Mouse (Mus musculus): ENCODE data around the gene Znrf3. TPM values are rescaled to one million over a fixed set of nuclear protein-coding genes. Genes with fewer than 3 reads are reported as not detected.

Znrf3 gene
- total and polyA plus RNA-seq, 2 experiments from 2014 or later, result 7.8 to 12.5 TPM

DNA sequence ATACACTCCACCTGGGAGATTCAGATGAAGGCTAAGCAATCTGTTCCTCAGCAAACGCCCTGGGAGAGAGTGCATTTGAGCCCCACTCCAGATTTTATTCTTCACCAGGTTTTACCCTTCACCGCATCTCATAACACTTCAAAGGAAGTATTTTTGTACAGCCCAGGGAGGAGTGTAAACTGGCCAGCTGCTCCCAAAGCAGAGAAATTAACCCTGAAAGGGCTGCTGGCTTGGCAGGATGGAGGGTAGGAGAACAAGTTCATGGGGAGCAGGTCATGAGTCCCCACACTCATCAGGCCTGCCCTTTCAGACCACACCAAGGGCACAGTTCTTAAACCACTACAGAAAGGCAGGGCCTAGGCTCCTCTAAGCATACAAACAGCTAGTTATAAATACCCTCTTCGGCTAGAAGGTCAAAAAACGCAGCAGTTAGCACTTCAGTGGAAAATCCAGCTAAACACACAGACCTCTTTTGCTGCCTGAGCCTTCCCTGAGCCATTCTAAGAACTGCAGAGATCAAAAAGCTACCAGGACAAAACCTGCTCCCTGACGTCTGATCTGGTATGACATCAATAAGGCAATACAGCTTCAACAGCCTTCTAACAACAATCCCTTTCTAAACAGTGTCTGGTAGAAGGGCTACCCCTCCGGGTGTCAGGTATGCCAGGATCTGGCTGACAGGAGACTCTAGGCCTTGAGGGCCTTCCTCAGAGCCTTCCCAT, 28.9 kb downstream of the Znrf3 start:
- 7% methylated on average over 6 of the region's 6 CpGs for WGBS
- peak; percentile 67 for DNase-seq (ENCODE audit: low spot score)

DNA sequence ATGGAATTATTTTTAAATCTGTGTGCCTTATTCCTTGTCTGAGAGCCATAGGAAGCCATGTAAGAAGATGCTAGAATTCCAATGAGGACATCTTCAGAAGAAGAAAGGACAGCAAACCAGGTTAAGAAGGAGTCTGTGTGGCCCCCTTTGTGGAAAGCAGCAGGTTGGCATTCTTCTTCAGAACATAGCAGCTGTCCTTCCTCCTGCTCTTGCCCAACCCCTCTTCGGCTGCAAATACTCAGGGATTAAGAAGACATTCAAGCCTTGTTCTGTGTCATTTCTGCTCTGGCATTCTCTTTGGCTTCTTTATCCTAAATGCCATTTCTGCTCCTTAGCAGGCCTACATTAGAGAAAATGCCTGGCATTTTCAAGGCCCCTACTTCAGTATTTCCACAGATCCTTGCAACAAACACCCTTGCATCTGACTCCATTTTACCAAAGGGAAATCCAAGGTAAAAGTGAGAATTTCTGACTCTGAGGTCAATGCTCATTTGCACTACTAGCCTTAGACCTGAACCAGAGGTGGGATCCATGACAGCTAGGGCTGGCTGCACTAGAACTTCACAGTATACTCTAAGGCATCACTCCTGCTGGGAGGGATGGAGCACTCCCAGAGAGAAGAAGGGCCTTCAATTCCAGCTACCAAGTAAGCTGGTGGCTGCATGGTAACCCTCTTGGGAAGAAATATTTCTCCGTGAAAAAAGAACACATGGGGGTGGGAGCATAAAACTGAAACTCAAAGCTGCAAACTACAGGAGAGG, 29.6 kb downstream of the Znrf3 start:
- DNase-seq (ENCODE audit: low spot score), result no peak
- Histone ChIP-seq H3K27me3 (ENCODE audit: insufficient read depth, low read length) (no peaks in the 10 kb centered on the region), H3K9ac (replicated peaks; ENCODE audit: low read length, poor library complexity, severe bottlenecking) (no peak overlapping the region), H3K4me1 (ENCODE audit: insufficient read depth, low read length) (peaks cover 18% of the 10 kb centered on the region), H3K4me3 (ENCODE audit: low read depth, low read length) (no peak overlapping the region), H3K27ac (ENCODE audit: low read depth, low read length) (peak overlapping the region; percentile 26; the same call in 1 of the 2 replicates), H3K9me3 (ENCODE audit: low read length) (no peaks in the 10 kb centered on the region), H3K36me3 (ENCODE audit: insufficient read depth, low read length) (no peaks in the 10 kb centered on the region), H3K4me2 (ENCODE audit: low read depth, low read length, poor library complexity, severe bottlenecking) (no peak overlapping the region)
- peak; percentile 20; the same call in 1 of the 2 replicates for ATAC-seq (ENCODE audit: low FRiP score)
- 22% methylated on average over 2 of the region's 2 CpGs for WGBS
- no peak for TF ChIP-seq CTCF (IDR thresholded peaks at IDR 0.05)

More for the DNA sequence above, 28.9 kb downstream of the Znrf3 start:
- Histone ChIP-seq H3K4me3 (ENCODE audit: low read depth, low read length) (no peak overlapping the region), H3K9me3 (ENCODE audit: low read length) (no peaks in the 10 kb centered on the region), H3K9ac (replicated peaks; ENCODE audit: low read length, poor library complexity, severe bottlenecking) (peak overlapping the region; percentile 29; the same call in 1 of the 2 replicates), H3K36me3 (ENCODE audit: insufficient read depth, low read length) (no peaks in the 10 kb centered on the region), H3K4me1 (ENCODE audit: insufficient read depth, low read length) (peaks cover 18% of the 10 kb centered on the region), H3K27me3 (ENCODE audit: insufficient read depth, low read length) (no peaks in the 10 kb centered on the region), H3K4me2 (ENCODE audit: low read depth, low read length, poor library complexity, severe bottlenecking) (no peak overlapping the region), H3K27ac (ENCODE audit: low read depth, low read length) (peak overlapping the region; percentile 62)
- ATAC-seq (ENCODE audit: low FRiP score), result peak; percentile 65; the same call in 1 of the 2 replicates
- no peak for TF ChIP-seq CTCF (IDR thresholded peaks at IDR 0.05)

DNA sequence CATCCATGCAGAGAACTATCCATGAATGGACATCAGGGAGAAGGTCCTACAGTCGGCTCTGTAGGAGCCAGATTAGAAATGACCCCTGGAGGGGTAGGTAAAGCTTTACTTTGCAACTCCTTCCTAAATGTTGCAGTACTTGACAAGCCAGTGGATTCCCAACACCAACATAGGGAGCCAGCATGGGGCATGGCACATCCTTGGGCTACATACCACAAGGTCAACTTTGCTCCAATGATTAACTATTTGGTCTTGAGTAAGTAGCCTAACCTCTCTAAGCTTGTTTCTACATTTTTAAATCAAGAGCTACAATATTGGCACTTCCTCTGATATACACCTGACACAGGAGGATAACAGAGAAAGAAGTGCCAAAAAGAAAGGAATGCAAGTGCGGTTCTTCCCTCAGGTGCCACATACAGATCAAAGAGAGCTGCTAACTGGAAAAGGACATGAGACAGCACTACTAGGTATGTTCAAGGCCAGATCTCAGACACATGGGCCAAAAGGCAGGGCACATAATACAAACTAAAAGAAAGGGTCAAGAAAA, 31.9 kb downstream of the Znrf3 start:
- H3K4me2 ChIP-seq (ENCODE audit: low read depth, low read length, poor library complexity, severe bottlenecking), result no peak overlapping the region
- ATAC-seq (ENCODE audit: low FRiP score), result no peak
- no peak overlapping the region for H3K27ac ChIP-seq (ENCODE audit: low read depth, low read length)
- no peaks in the 10 kb centered on the region for H3K9me3 ChIP-seq (ENCODE audit: low read length)
- no peaks in the 10 kb centered on the region for H3K27me3 ChIP-seq (ENCODE audit: insufficient read depth, low read length)
- DNase-seq (ENCODE audit: low spot score), result no peak
- H3K36me3 ChIP-seq (ENCODE audit: insufficient read depth, low read length), result no peaks in the 10 kb centered on the region
- peaks cover 18% of the 10 kb centered on the region for H3K4me1 ChIP-seq (ENCODE audit: insufficient read depth, low read length)
- TF ChIP-seq CTCF (IDR thresholded peaks at IDR 0.05), result no peak
- WGBS, result 69% methylated on average over 2 of the region's 2 CpGs
- H3K9ac ChIP-seq (replicated peaks; ENCODE audit: low read length, poor library complexity, severe bottlenecking), result no peak overlapping the region
- no peak overlapping the region for H3K4me3 ChIP-seq (ENCODE audit: low read depth, low read length)

DNA sequence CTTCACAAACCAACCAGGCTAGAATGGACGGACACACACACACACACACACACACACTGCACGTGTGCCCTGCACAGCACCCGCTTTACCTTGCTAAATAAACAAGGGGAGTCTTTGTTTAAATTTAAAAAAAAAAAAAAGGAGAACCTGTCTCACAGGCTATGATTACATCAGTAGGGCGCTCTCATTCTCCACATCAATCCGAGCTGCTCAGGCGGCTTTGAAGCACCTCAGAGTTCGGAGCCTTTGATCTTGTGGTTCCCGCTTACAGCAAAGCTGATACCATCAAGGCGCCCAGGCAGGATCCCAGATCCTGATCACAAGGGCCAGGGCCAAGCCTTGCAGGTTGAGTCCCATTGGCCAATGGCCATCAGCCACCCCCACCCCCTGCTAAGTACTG, 33.1 kb downstream of the Znrf3 start:
- peaks cover 18% of the 10 kb centered on the region for H3K4me1 ChIP-seq (ENCODE audit: insufficient read depth, low read length)
- no peaks in the 10 kb centered on the region for H3K9me3 ChIP-seq (ENCODE audit: low read length)
- H3K9ac ChIP-seq (replicated peaks; ENCODE audit: low read length, poor library complexity, severe bottlenecking), result no peak overlapping the region
- no peaks in the 10 kb centered on the region for H3K36me3 ChIP-seq (ENCODE audit: insufficient read depth, low read length)
- no peak overlapping the region for H3K4me3 ChIP-seq (ENCODE audit: low read depth, low read length)
- no peak for DNase-seq (ENCODE audit: low spot score)
- no peaks in the 10 kb centered on the region for H3K27me3 ChIP-seq (ENCODE audit: insufficient read depth, low read length)
- TF ChIP-seq CTCF (IDR thresholded peaks at IDR 0.05), result no peak
- H3K27ac ChIP-seq (ENCODE audit: low read depth, low read length), result no peak overlapping the region
- ATAC-seq (ENCODE audit: low FRiP score), result peak; percentile 63
- H3K4me2 ChIP-seq (ENCODE audit: low read depth, low read length, poor library complexity, severe bottlenecking), result no peak overlapping the region
- WGBS, result 24% methylated on average over 9 of the region's 9 CpGs

DNA sequence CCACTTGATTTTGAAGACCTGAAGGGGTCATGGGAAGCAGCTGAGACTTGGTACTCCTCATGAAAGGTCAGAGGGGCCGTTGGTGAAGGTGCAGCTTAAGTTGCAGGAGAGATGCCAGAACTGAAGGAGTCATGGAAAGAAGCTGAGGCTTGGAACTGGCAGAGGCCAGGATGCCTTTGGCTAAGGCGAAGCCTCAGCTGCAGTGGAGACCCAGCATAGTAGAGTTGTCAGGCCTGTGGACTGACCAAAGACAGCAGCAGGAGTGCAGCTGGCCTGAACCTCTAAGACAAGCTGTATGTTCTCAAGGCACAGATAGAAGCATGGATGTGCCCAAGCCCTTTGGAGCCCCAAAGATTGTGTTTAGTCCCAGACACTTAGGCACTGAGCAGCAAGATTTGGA, 40.5 kb downstream of the Znrf3 start:
- Histone ChIP-seq H3K36me3 (ENCODE audit: insufficient read depth, low read length) (no peaks in the 10 kb centered on the region), H3K27ac (ENCODE audit: low read depth, low read length) (no peak overlapping the region), H3K4me3 (ENCODE audit: low read depth, low read length) (no peak overlapping the region), H3K4me2 (ENCODE audit: low read depth, low read length, poor library complexity, severe bottlenecking) (no peak overlapping the region), H3K9me3 (ENCODE audit: low read length) (no peaks in the 10 kb centered on the region), H3K4me1 (ENCODE audit: insufficient read depth, low read length) (no peaks in the 10 kb centered on the region), H3K27me3 (ENCODE audit: insufficient read depth, low read length) (no peaks in the 10 kb centered on the region), H3K9ac (replicated peaks; ENCODE audit: low read length, poor library complexity, severe bottlenecking) (no peak overlapping the region)
- no peak for TF ChIP-seq CTCF (IDR thresholded peaks at IDR 0.05)
- WGBS, result 78% methylated on average over 2 of the region's 2 CpGs
- ATAC-seq (ENCODE audit: low FRiP score) (no peak), DNase-seq (ENCODE audit: low spot score) (no peak)
